Mouse (Mus musculus): Measurements from ENCODE around the gene Sac3d1. TPM values are rescaled to one million over a fixed set of nuclear protein-coding genes. Genes with fewer than 3 reads are reported as not detected.
A peak's percentile ranks its signal among the peaks of the same experiment; 100 is the strongest.

The Sac3d1 gene
- total and polyA plus RNA-seq, 2 experiments from 2014 or later, result 60.8 to 67.7 TPM

- Histone ChIP-seq H3K36me3 (ENCODE audit: insufficient read depth) (peaks cover 34% of the 10 kb centered on the region), H3K9me3 (ENCODE audit: low read length) (no peaks in the 10 kb centered on the region), H3K4me3 (ENCODE audit: low read depth, low read length) (peak within 1 kb of the TSS; percentile 60), H3K27ac (ENCODE audit: low read depth, low read length) (peak within 1 kb of the TSS; percentile 80), H3K27me3 (ENCODE audit: insufficient read depth, low read length) (no peaks in the 10 kb centered on the region), H3K9ac (peak within 1 kb of the TSS; percentile 68), H3K4me1 (ENCODE audit: insufficient read depth) (peaks cover 7% of the 10 kb centered on the region; the same call in 1 of the 2 replicates), H3K4me2 (ENCODE audit: low read depth) (peak within 1 kb of the TSS; percentile 75)
- under 1% methylated on average over 33 of the region's 33 CpGs for whole genome bisulfite sequencing
- no peak for TF ChIP-seq CTCF (IDR thresholded peaks at IDR 0.05; ENCODE audit: low read depth)
- ATAC-seq (peak; percentile 96), DNase-seq (peak; percentile 93)
These were observed 41.7 kb downstream of the Sac3d1 start, which contains the start of gene Vps51 for GRCm38 (mm10) chr19:6076564-6077393. Gene Vps51 (minus strand): TSS chr19:6077231.

GRCm38 (mm10) chr19:6073889-6074288 is 44.6 kb downstream of the Sac3d1 start:
- Histone ChIP-seq H3K4me2 (ENCODE audit: low read depth) (no peak overlapping the region), H3K36me3 (ENCODE audit: insufficient read depth) (peaks cover 39% of the 10 kb centered on the region), H3K9ac (no peak overlapping the region), H3K27me3 (ENCODE audit: insufficient read depth, low read length) (no peaks in the 10 kb centered on the region), H3K9me3 (ENCODE audit: low read length) (no peaks in the 10 kb centered on the region), H3K4me3 (ENCODE audit: low read depth, low read length) (no peak overlapping the region), H3K4me1 (ENCODE audit: insufficient read depth) (peaks cover 7% of the 10 kb centered on the region; the same call in 1 of the 2 replicates), H3K27ac (ENCODE audit: low read depth, low read length) (no peak overlapping the region)
- TF ChIP-seq CTCF (IDR thresholded peaks at IDR 0.05; ENCODE audit: low read depth), result no peak
- ATAC-seq, result no peak
- DNase-seq, result no peak
- WGBS, result 92% methylated on average over 5 of the region's 5 CpGs

- ATAC-seq (no peak), DNase-seq (no peak)
- H3K4me1 ChIP-seq (ENCODE audit: insufficient read depth), result peaks cover 13% of the 10 kb centered on the region; the same call in 1 of the 2 replicates
- 95% methylated on average over 19 of the region's 19 CpGs for WGBS
- H3K36me3 ChIP-seq (ENCODE audit: insufficient read depth), result peaks cover 41% of the 10 kb centered on the region
- no peaks in the 10 kb centered on the region for H3K9me3 ChIP-seq (ENCODE audit: low read length)
- no peak for TF ChIP-seq CTCF (IDR thresholded peaks at IDR 0.05; ENCODE audit: low read depth)
- no peak overlapping the region for H3K4me3 ChIP-seq (ENCODE audit: low read depth, low read length)
- no peaks in the 10 kb centered on the region for H3K27me3 ChIP-seq (ENCODE audit: insufficient read depth, low read length)
- H3K9ac ChIP-seq, result no peak overlapping the region
- H3K27ac ChIP-seq (ENCODE audit: low read depth, low read length), result no peak overlapping the region
- H3K4me2 ChIP-seq (ENCODE audit: low read depth), result no peak overlapping the region
These were observed 47.2 kb downstream of the Sac3d1 start for GRCm38 (mm10) chr19:6071261-6071660.

- Histone ChIP-seq H3K4me2 (ENCODE audit: low read depth) (no peak overlapping the region), H3K9ac (no peak overlapping the region), H3K27me3 (ENCODE audit: insufficient read depth, low read length) (no peaks in the 10 kb centered on the region), H3K36me3 (ENCODE audit: insufficient read depth) (peaks cover 41% of the 10 kb centered on the region), H3K4me3 (ENCODE audit: low read depth, low read length) (no peak overlapping the region), H3K4me1 (ENCODE audit: insufficient read depth) (peaks cover 12% of the 10 kb centered on the region; the same call in 1 of the 2 replicates), H3K27ac (ENCODE audit: low read depth, low read length) (no peak overlapping the region), H3K9me3 (ENCODE audit: low read length) (no peaks in the 10 kb centered on the region)
- ATAC-seq, result no peak
- DNase-seq, result no peak
- no peak for TF ChIP-seq CTCF (IDR thresholded peaks at IDR 0.05; ENCODE audit: low read depth)
- WGBS, result 93% methylated on average over 31 of the region's 31 CpGs
These were observed 47.7 kb downstream of the Sac3d1 start for GRCm38 (mm10) chr19:6070571-6071250.

GRCm38 (mm10) chr19:6069851-6070250 is 48.6 kb downstream of the Sac3d1 start:
- TF ChIP-seq CTCF (IDR thresholded peaks at IDR 0.05; ENCODE audit: low read depth), result no peak
- Histone ChIP-seq H3K4me3 (ENCODE audit: low read depth, low read length) (no peak overlapping the region), H3K9ac (no peak overlapping the region), H3K4me1 (ENCODE audit: insufficient read depth) (peaks cover 14% of the 10 kb centered on the region; the same call in 1 of the 2 replicates), H3K36me3 (ENCODE audit: insufficient read depth) (peaks cover 36% of the 10 kb centered on the region), H3K9me3 (ENCODE audit: low read length) (no peaks in the 10 kb centered on the region), H3K27me3 (ENCODE audit: insufficient read depth, low read length) (no peaks in the 10 kb centered on the region), H3K4me2 (ENCODE audit: low read depth) (no peak overlapping the region), H3K27ac (ENCODE audit: low read depth, low read length) (no peak overlapping the region)
- DNase-seq (no peak), ATAC-seq (no peak)
- 96% methylated on average over 10 of the region's 10 CpGs for WGBS

- no peak overlapping the region for H3K27ac ChIP-seq (ENCODE audit: low read depth, low read length)
- H3K4me1 ChIP-seq (ENCODE audit: insufficient read depth), result peaks cover 14% of the 10 kb centered on the region; the same call in 1 of the 2 replicates
- no peaks in the 10 kb centered on the region for H3K27me3 ChIP-seq (ENCODE audit: insufficient read depth, low read length)
- TF ChIP-seq CTCF (IDR thresholded peaks at IDR 0.05; ENCODE audit: low read depth), result no peak
- 76% methylated on average over 4 of the region's 4 CpGs for WGBS
- no peak overlapping the region for H3K4me2 ChIP-seq (ENCODE audit: low read depth)
- H3K9me3 ChIP-seq (ENCODE audit: low read length), result no peaks in the 10 kb centered on the region
- no peak overlapping the region for H3K9ac ChIP-seq
- ATAC-seq, result no peak
- no peak for DNase-seq
- peaks cover 35% of the 10 kb centered on the region for H3K36me3 ChIP-seq (ENCODE audit: insufficient read depth)
- no peak overlapping the region for H3K4me3 ChIP-seq (ENCODE audit: low read depth, low read length)
These were observed 49.5 kb downstream of the Sac3d1 start for GRCm38 (mm10) chr19:6068951-6069350.
